Mouse (Mus musculus) neural tube, embryonic 14.5 days (tissue): ENCODE measurements around the gene Lingo3. TPM values are rescaled to one million over a fixed set of nuclear protein-coding genes. Genes with fewer than 3 reads are reported as not detected.

Source experiments
- ATAC-seq: fragments of 200-750 bp; cut with Nextera tagmentation; 2 replicates; pipeline ENCODE4 v1.8.0; 2017; ENCODE audit warnings: low read depth, mild to moderate bottlenecking, moderate TSS enrichment, moderate library complexity
- H3K27ac ChIP-seq: fragments of 300-500 bp; sonication (generic); 2 replicates; pipeline ENCODE4 v1.5.1; 2014; ENCODE audit warnings: low read depth, mild to moderate bottlenecking, control low read depth, low read length, moderate library complexity, mixed read lengths
- H3K27me3 ChIP-seq: fragments of 300-500 bp; sonication (generic); 2 replicates; pipeline ENCODE4 v1.6.1; 2014; ENCODE audit warnings: low read length; ENCODE audit not compliant: control insufficient read depth, insufficient read depth
- H3K36me3 ChIP-seq: fragments of 300-500 bp; sonication (generic); 2 replicates; pipeline ENCODE4 v1.6.1; 2014; ENCODE audit warnings: low read length, mixed read lengths; ENCODE audit not compliant: control insufficient read depth, insufficient read depth
- H3K4me1 ChIP-seq: fragments of 300-500 bp; sonication (generic); 2 replicates; pipeline ENCODE4 v1.6.1; 2014; ENCODE audit warnings: low read length; ENCODE audit not compliant: control insufficient read depth, insufficient read depth
- H3K4me2 ChIP-seq: fragments of 300-500 bp; sonication (generic); 2 replicates; pipeline ENCODE4 v1.6.1; 2014; ENCODE audit warnings: mild to moderate bottlenecking, low read depth, low read length, control low read depth
- H3K4me3 ChIP-seq: fragments of 300-500 bp; sonication (generic); 2 replicates; pipeline ENCODE4 v1.5.1; 2014; ENCODE audit warnings: low read depth, low read length, control low read depth, mixed read lengths
- H3K9ac ChIP-seq: fragments of 300-500 bp; sonication (generic); replicated peaks from 2 replicates; pipeline ENCODE4 v1.6.1; 2014; ENCODE audit warnings: low read depth, mild to moderate bottlenecking, control low read depth, low read length, mixed read lengths
- H3K9me3 ChIP-seq: fragments of 300-500 bp; sonication (generic); 2 replicates; pipeline ENCODE4 v1.6.1; 2016; ENCODE audit warnings: low read length; ENCODE audit not compliant: control insufficient read depth
- WGBS: fragments of 180-500 bp; shearing (Covaris S2); extraction: QIAGEN DNeasy Blood & Tissue Kit; methylation state at CpG from one replicate; pipeline ENCODE4 v1.1.7; 2014; 5-methylcytosine and 5-hydroxymethylcytosine counted together
- polyA plus RNA-seq: library from polyadenylated mRNA; unstranded; fragments of >200 nt; fragmentation: Nextera tagmentation; extraction: Ambion mirVana; gene quantifications from 2 replicates; pipeline ENCODE4 v1.2.1, GENCODE M21; 2014

The Lingo3 gene
- polyA plus RNA-seq, 1 experiment from 2014 or later = 12.0 TPM

GRCm38 (mm10) chr10:80808985-80809632 lies 34.7 kb downstream of the Lingo3 start:
- WGBS = 9% methylated on average over 18 of the region's 18 CpGs
- H3K27me3 ChIP-seq = peaks cover 8% of the 10 kb centered on the region
- peak overlapping the region; percentile 28; the same call in 1 of the 2 replicates for H3K9ac ChIP-seq

GRCm38 (mm10) chr10:80808099-80808984 lies 35.5 kb downstream of the Lingo3 start:
- 22% methylated on average over 40 of the region's 40 CpGs for WGBS
- H3K27ac ChIP-seq = no peak overlapping the region
- peaks cover 17% of the 10 kb centered on the region for H3K4me1 ChIP-seq
- peaks cover 8% of the 10 kb centered on the region for H3K27me3 ChIP-seq
- peak overlapping the region; percentile 21; the same call in 1 of the 2 replicates for H3K4me2 ChIP-seq
- no peak for ATAC-seq
- no peaks in the 10 kb centered on the region for H3K9me3 ChIP-seq
- H3K36me3 ChIP-seq = peaks cover 13% of the 10 kb centered on the region; the same call in 1 of the 2 replicates
- H3K9ac ChIP-seq = peak overlapping the region; percentile 28; the same call in 1 of the 2 replicates
- no peak overlapping the region for H3K4me3 ChIP-seq

More at GRCm38 (mm10) chr10:80808985-80809632, 34.7 kb downstream of the Lingo3 start:
- peak overlapping the region; percentile 21; the same call in 1 of the 2 replicates for H3K4me2 ChIP-seq
- H3K9me3 ChIP-seq = no peaks in the 10 kb centered on the region
- H3K27ac ChIP-seq = no peak overlapping the region
- no peak overlapping the region for H3K4me3 ChIP-seq
- H3K36me3 ChIP-seq = peaks cover 5% of the 10 kb centered on the region; the same call in 1 of the 2 replicates
- no peak for ATAC-seq
- H3K4me1 ChIP-seq = peaks cover 17% of the 10 kb centered on the region

GRCm38 (mm10) chr10:80807057-80807627 lies 36.7 kb downstream of the Lingo3 start:
- Histone ChIP-seq H3K4me3 (peak overlapping the region; percentile 48), H3K9me3 (no peaks in the 10 kb centered on the region), H3K4me2 (peak overlapping the region; percentile 96), H3K27ac (peak overlapping the region; percentile 90), H3K4me1 (peaks cover 17% of the 10 kb centered on the region), H3K36me3 (peaks cover 25% of the 10 kb centered on the region), H3K9ac (peak overlapping the region; percentile 71), H3K27me3 (peaks cover 8% of the 10 kb centered on the region)
- under 1% methylated on average over 57 of the region's 58 CpGs for WGBS
- ATAC-seq = peak; percentile 83

- peak overlapping the region; percentile 48 for H3K4me3 ChIP-seq
- H3K27ac ChIP-seq = peak overlapping the region; percentile 90
- peak overlapping the region; percentile 96 for H3K4me2 ChIP-seq
- H3K4me1 ChIP-seq = peaks cover 17% of the 10 kb centered on the region
- H3K36me3 ChIP-seq = peaks cover 31% of the 10 kb centered on the region
- 41% methylated on average over 34 of the region's 34 CpGs for WGBS
- peak overlapping the region; percentile 71 for H3K9ac ChIP-seq
- H3K27me3 ChIP-seq = peaks cover 8% of the 10 kb centered on the region
- no peaks in the 10 kb centered on the region for H3K9me3 ChIP-seq
- no peak for ATAC-seq
Observed at GRCm38 (mm10) chr10:80806341-80807056, 37.3 kb downstream of the Lingo3 start.

GRCm38 (mm10) chr10:80805925-80806324 lies 37.9 kb downstream of the Lingo3 start:
- H3K9me3 ChIP-seq = no peaks in the 10 kb centered on the region
- peaks cover 17% of the 10 kb centered on the region for H3K4me1 ChIP-seq
- H3K9ac ChIP-seq = no peak overlapping the region
- H3K36me3 ChIP-seq = peaks cover 35% of the 10 kb centered on the region
- 14% methylated on average over 3 of the region's 3 CpGs for WGBS
- H3K27me3 ChIP-seq = peaks cover 8% of the 10 kb centered on the region
- no peak overlapping the region for H3K27ac ChIP-seq
- H3K4me2 ChIP-seq = no peak overlapping the region
- ATAC-seq = peak; percentile 24; the same call in 1 of the 2 replicates
- H3K4me3 ChIP-seq = no peak overlapping the region

GRCm38 (mm10) chr10:80805322-80805721 lies 38.5 kb downstream of the Lingo3 start:
- H3K27me3 ChIP-seq = peaks cover 6% of the 10 kb centered on the region

GRCm38 (mm10) chr10:80804916-80805315 lies 38.9 kb downstream of the Lingo3 start, which contains the start of gene Amh:
TSS of gene Amh (plus strand) at chr10:80805243.
- ATAC-seq = no peak
- Histone ChIP-seq H3K27ac (no peak within 1 kb of the TSS), H3K27me3 (peaks cover 3% of the 10 kb centered on the region), H3K9me3 (no peaks in the 10 kb centered on the region), H3K4me2 (no peak within 1 kb of the TSS), H3K4me3 (no peak within 1 kb of the TSS), H3K36me3 (peaks cover 37% of the 10 kb centered on the region), H3K4me1 (peaks cover 21% of the 10 kb centered on the region), H3K9ac (no peak within 1 kb of the TSS)
- WGBS = 72% methylated on average over 6 of the region's 6 CpGs

More at GRCm38 (mm10) chr10:80805322-80805721, 38.5 kb downstream of the Lingo3 start:
- no peak for ATAC-seq
- WGBS = 85% methylated on average over 5 of the region's 5 CpGs
- Histone ChIP-seq H3K9ac (no peak overlapping the region), H3K36me3 (peaks cover 37% of the 10 kb centered on the region), H3K4me2 (no peak overlapping the region), H3K4me1 (peaks cover 17% of the 10 kb centered on the region), H3K4me3 (no peak overlapping the region), H3K27ac (no peak overlapping the region), H3K9me3 (no peaks in the 10 kb centered on the region)

GRCm38 (mm10) chr10:80804340-80804739 lies 39.5 kb downstream of the Lingo3 start:
- Histone ChIP-seq H3K4me2 (no peak overlapping the region), H3K27me3 (peaks cover under 1% of the 10 kb centered on the region; the same call in 1 of the 2 replicates), H3K36me3 (peaks cover 37% of the 10 kb centered on the region), H3K9me3 (no peaks in the 10 kb centered on the region), H3K9ac (no peak overlapping the region), H3K4me3 (no peak overlapping the region), H3K4me1 (peaks cover 25% of the 10 kb centered on the region), H3K27ac (no peak overlapping the region)
- WGBS = 96% methylated on average over 2 of the region's 2 CpGs
- ATAC-seq = no peak
